Mouse (Mus musculus) left cerebral cortex, adult 11 months (tissue): Measurements from ENCODE around the gene Cbln3.

Source experiments
- DNase-seq: peaks from one replicate; pipeline ENCODE4 v3.0.0; 2022; ENCODE audit warnings: low spot score

The Cbln3 gene

DNA sequence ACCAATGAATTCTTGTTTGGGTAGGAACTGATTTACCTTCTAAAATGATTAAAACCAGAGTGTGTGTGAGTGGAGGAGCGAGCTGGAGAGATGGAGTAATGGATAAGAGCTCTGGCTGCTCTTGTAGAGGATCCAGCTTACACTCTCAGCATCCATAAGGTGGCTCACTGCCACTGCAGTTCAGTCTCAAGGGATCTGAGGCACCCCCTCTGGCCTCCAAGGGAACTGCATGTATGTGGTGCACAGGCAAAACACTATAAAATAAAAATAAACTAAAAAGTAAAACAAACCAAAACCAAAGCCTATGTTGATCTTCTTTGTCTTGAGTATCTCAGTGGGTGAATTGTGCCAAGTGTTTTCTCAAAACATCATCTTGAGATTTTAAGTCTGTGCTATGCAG, 4.6 kb downstream of the Cbln3 start:
- peak; percentile 60 for DNase-seq

GRCm38 (mm10) chr14:55878316-55878940, 5.8 kb downstream of the Cbln3 start:
- no peak for DNase-seq

GRCm38 (mm10) chr14:55877469-55878315, 6.5 kb downstream of the Cbln3 start:
- DNase-seq: no peak

GRCm38 (mm10) chr14:55873714-55874683, 10.2 kb downstream of the Cbln3 start:
- DNase-seq: peak; percentile 51

DNA sequence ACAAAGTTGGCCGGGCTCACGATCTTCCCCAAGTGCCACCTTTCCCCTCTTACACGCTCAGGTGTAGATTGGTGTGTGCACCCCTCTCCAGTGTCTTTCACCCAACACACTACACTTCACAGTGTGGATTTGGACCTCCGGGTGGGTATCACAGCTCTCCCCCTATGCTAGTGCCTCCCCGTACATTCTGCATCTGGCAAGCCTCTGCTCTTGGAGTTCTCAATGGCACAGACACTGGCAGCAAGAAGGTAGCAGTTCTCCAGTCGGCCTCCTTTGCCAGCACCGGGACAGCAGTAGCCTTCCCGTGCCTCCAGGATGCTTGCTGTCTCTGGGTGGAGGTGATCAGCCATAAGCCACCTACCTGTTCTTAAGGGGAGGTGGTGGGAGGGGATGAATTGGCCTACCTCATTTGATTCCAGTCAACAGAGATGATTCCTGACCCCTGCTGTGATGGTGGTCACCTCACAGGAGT, 10.9 kb downstream of the Cbln3 start:
- DNase-seq: no peak

DNA sequence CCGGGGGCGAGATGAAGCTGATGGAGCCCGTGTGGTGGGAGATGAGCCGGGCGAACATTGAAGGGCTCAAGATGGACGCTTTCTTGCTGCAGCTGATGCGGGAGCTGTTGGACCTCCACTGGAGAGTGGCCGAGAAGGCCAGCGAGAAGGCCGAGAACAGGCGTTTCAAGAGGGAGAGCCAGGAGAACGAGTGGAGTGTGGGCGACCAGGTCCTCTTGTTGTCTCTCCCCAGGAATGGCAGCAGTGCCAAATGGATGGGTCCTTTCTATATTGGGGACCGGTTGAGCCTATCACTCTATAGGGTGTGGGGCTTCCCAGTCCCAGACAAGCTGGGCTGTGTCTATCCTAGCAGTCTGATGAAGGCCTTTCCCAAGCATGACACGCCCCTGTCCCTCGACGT, 11.6 kb downstream of the Cbln3 start:
- no peak for DNase-seq

DNA sequence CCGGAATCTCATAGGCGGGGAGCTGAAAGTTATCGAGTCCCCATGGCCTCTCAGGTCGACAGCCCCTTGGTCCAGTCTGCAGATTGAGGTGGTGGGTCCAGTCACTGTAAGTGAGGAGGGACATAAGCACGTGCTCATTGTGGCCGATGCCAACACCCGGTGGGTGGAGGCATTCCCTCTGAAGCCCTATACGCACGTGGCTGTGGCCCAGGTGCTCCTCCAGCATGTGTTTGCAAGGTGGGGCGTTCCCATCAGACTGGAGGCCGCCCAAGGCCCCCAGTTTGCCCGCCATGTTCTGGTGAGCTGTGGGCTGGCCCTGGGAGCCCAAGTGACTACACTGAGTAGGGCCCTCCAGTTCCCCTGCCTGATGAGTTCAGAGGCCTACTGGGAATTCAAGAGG, 12.2 kb downstream of the Cbln3 start:
- no peak for DNase-seq

DNA sequence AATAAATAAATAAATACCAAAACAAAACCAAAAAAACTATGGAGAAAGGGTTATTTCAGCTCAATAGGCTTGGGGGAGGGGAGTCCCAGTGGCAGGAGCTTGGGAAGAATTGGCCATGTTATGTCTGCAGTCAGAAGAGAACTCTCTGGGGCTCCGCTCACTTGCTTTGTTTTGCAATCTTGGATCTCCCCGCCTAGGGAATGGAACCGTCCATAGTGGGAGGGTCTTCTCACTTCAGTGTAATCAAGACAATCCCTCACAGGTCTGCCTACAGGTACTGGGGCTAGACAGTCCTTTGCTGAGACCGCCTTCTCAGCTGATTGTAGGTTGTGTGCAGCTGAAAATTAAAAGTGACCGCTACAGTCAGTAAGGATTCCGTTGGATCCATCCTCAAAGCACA, 14.7 kb downstream of the Cbln3 start:
- no peak for DNase-seq

DNA sequence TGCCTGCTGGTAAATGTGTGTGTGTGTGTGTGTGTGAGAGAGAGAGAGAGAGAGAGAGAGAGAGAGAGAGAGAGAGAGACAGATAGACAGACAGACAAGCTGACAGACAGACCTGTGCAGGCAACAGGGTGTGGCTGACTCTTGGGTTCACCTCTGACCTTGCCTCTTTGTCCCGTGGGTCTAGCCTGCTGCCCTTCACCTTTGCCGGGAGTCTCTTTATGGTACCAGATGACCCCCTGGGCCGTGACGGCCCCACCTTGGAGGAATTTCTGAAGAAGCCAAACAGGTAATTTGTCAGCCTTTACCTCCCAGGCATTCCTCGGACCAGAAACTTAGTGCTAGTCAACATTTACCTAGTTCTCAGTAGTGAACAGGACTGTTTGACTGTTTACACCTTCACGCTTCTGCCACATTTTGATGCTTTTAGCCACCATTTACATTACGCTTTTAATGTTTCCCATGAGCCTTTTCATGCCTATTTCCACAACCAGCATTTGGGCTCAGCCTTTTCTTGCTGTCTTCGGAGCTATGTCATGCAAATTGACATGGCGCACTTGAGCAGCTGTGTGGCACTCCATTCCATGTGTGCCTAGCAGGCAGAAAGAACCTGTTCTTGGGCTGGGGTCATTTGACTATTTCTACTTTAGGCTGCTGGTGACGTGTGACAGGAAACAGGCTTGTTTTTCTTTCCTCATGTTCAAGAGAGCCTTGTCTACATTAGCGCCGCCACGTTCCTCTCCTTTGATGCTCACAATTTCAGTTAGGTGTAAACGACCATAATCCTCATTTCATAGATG, 15.8 kb downstream of the Cbln3 start:
- DNase-seq: no peak

DNA sequence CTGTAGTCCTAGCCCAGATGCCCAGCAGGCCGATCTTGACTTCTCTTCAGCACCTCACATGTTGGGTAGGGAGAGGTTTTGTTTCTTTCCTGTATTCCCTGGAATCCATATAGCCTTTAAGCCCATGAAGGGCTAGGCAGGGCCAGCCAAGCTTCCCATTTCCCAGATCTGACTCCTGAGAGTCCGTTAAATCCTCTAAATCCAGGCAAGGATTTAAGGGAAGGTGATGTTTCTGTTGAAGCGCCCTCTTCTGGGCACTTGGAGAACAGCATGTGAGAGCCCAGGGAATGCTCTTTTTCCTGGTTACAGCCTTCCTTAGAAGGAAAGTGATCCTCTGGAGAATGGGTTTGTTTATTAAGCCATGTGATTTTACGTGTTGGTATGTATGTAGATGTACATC, 17.2 kb downstream of the Cbln3 start:
- DNase-seq: no peak

DNA sequence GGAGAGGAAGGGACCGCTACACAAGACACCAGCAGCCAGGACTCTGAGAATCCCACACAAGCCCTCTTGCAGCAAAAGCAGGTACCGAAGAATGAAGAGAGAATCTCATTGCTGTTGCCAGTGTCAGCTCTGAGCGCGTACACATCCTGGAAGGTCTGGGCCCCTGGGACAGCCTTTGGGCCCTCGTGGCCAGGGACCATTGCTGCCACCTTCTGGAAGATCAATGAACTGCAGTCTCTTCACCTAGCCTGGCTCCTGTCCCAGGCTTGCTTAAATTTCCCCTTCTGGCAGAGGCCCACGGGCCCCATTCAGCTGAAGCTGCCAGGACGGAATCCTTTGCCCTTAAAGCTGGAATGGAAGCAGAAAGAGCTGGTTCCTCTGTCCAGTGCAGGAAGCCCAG, 20.4 kb downstream of the Cbln3 start:
- DNase-seq: no peak

DNA sequence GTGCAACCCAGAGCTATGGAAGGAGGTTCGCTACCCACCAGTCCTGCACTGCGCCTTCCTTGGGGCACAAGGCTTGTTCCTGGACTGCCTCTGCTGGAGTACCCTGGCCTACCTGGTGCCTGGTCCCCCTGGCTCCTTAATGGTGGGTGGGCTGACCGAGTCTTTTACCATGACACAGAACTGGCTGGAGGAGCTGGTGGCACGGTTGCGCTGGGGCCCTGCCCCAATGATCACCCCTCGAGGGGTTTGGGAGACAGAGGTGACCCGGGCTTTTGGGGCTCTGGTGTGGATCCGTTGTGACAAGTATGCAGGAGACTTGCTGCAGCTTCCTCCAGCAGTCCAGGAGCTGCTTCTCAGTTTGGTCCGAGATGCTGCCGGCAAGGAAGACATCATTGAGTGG, 21.2 kb downstream of the Cbln3 start:
- DNase-seq: no peak

DNA sequence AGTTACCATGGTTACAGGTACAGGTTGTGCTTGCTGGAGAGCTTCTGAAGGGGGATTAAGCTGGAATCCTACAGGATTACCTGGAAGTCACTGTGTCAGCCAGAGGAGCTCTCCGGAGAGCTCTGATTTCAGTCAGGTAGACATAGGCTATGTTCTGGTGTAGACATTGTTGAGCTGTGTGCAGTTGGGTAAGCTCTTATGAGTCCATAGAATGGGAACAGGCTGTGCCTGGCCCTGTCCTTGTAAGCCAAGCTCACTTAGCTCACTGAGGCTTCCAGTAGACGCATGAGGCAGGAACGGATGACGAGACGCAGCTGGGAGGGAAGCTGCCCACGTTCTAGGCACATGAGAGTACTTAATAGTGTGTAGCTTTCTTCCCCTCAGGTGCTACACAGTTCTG, 22.0 kb downstream of the Cbln3 start:
- no peak for DNase-seq

GRCm38 (mm10) chr14:55857588-55857987, 26.6 kb downstream of the Cbln3 start:
- no peak for DNase-seq

- DNase-seq: no peak
These were observed 29.1 kb downstream of the Cbln3 start for GRCm38 (mm10) chr14:55855101-55855561.

- no peak for DNase-seq
These were observed 29.6 kb downstream of the Cbln3 start for GRCm38 (mm10) chr14:55854406-55855100.

DNA sequence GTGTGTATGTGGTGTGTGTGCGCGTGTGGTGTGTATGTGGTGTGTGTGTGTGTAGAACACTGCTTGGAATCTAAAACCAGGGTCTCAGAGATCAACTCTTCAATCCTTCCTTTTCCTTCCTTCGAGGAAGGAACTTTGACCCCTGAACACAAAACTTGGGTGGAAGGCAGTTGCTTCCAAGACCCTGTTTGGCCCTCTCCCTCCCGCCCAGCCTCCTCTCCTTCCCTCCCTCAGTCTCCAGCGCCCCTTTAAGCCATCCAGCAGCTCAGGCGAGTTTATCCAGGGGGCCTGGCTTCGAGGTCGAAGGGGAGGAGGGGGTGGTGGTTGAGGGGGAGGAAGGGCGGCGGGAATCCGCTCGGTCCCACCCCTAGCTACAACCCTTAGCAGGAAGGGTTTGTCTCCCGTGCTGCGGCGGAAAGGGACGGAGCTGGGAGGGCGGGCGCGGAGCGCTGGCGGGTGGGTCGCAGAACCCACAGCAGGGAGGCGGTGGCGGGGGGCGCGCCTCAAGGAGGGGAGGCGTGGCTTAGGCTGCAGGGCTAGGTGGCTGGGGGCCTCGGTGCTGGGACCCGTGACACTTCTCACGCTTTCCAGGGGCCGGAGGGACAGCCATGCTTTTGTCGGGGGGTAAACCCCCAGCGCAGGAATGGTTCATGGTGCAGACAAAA, 30.4 kb downstream of the Cbln3 start, which contains the start of gene Nynrin:
Gene Nynrin (plus strand): TSS at position 390 of the 665 bp plus-strand sequence.
- DNase-seq: no peak

- no peak for DNase-seq
These were observed 31.3 kb downstream of the Cbln3 start for GRCm38 (mm10) chr14:55852646-55853551.

DNA sequence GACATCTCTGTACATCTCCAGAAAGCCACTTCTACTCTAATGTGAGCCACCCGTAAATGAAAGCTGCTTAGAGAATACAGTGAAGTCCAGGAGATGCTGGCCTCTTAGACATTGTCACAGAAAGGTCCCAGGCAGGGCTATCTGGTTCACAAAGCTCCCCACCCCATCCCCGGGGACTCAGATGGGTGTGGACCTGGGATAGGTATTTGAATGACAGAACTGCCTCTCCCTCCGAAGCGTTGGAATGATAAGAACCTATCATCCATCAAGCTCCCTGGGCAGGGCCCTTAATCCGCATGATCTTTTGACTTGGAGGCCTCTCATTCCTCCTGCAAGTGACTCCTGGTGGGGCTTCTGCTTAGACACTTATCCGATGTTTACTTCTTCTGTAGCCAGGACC, 33.3 kb downstream of the Cbln3 start:
- no peak for DNase-seq
